Mouse (Mus musculus): Measurements from ENCODE around the gene Atg4b. TPM values are rescaled to one million over a fixed set of nuclear protein-coding genes. Genes with fewer than 3 reads are reported as not detected.
"Not testable (repeated sequence)": the region's sequence is repeated elsewhere in the genome, so short reads cannot be mapped to it uniquely, and the experiment has no call there.

Gene Atg4b
- total RNA-seq, 2 experiments from 2014 or later, result 68.8 to 72.9 TPM

GRCm38 (mm10) chr1:93755291-93755610, 4.0 kb downstream of the Atg4b start:
- DNase-seq (ENCODE audit: low spot score in 2 of 2), result no peak

GRCm38 (mm10) chr1:93755618-93756017, 4.3 kb downstream of the Atg4b start:
- DNase-seq (ENCODE audit: low spot score in 2 of 2), result no peak

DNA sequence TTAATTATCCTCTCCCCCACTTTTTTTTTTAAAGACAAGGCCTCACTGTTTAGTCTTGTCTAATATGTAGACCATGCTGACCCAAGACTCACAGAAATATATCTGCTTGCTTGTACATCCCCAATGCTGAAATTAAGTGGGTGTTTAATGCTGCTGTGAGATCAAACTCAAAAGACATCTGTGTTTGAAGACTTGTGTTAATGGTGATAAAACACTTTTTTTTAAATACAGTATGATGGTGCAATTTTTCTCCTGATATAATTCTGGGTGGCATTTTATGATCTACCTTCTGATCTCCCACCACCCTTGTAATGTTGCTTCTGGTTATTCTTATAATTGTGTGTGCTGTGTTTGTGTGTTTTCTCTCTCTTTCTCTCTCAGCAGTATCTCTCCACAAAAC, 4.9 kb downstream of the Atg4b start:
- DNase-seq (ENCODE audit: low spot score in 2 of 2), result no peak

- no peak for DNase-seq (ENCODE audit: low spot score in 2 of 2)
These were observed 8.8 kb downstream of the Atg4b start for GRCm38 (mm10) chr1:93760076-93760475.

GRCm38 (mm10) chr1:93763531-93763930, 12.2 kb downstream of the Atg4b start:
- not testable (repeated sequence) for DNase-seq (ENCODE audit: low spot score in 2 of 2)

GRCm38 (mm10) chr1:93764871-93765591, 13.7 kb downstream of the Atg4b start:
- no peak for DNase-seq (ENCODE audit: low spot score in 2 of 2)

DNA sequence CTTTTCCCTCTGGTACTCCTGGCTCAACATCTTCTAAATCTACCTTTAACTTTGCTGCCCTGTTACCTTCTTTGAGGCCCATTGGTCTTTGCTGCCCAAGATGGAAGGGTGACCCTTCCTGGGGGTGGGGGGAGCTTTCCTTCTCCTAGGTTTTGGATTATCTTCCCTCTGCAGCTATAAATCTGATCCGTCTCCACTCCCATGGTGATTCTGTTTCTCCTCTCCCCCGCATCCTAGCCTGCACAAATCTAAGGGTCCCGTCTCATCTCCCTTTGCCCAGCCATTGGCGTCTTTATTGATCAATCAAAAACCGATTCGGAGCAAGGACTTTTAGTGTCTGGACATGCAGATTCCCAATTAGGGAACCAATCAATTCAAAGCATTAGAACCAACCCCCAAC, 16.3 kb downstream of the Atg4b start:
- no peak for DNase-seq (ENCODE audit: low spot score in 2 of 2)

GRCm38 (mm10) chr1:93769901-93770300, 18.6 kb downstream of the Atg4b start:
- no peak for DNase-seq (ENCODE audit: low spot score in 2 of 2)

GRCm38 (mm10) chr1:93776686-93777085, 25.4 kb downstream of the Atg4b start:
- DNase-seq (ENCODE audit: low spot score in 2 of 2), result no peak

- DNase-seq (ENCODE audit: low spot score in 2 of 2), result no peak
These were observed 35.6 kb downstream of the Atg4b start for GRCm38 (mm10) chr1:93786912-93787311.

- no peak for DNase-seq (ENCODE audit: low spot score in 2 of 2)
These were observed 43.2 kb downstream of the Atg4b start for GRCm38 (mm10) chr1:93794526-93794925.

GRCm38 (mm10) chr1:93795886-93796285, 44.6 kb downstream of the Atg4b start:
- no peak for DNase-seq (ENCODE audit: low spot score in 2 of 2)

GRCm38 (mm10) chr1:93800670-93801503, 49.6 kb downstream of the Atg4b start:
- DNase-seq (ENCODE audit: low spot score in 2 of 2), result no peak

GRCm38 (mm10) chr1:93801741-93802238, 50.5 kb downstream of the Atg4b start, which contains the start of gene Dtymk:
TSS of gene Dtymk (minus strand) at chr1:93801934.
- DNase-seq (ENCODE audit: low spot score in 2 of 2), result peak; percentile 88 to 96

GRCm38 (mm10) chr1:93802771-93803170, 51.5 kb downstream of the Atg4b start:
- DNase-seq (ENCODE audit: low spot score in 2 of 2), result no peak

- peak; percentile 100 for DNase-seq (ENCODE audit: low spot score in 2 of 2)
These were observed 52.5 kb downstream of the Atg4b start, which contains the start of gene Ing5 for GRCm38 (mm10) chr1:93803556-93804507. TSS of gene Ing5 (plus strand) at chr1:93803965.

DNA sequence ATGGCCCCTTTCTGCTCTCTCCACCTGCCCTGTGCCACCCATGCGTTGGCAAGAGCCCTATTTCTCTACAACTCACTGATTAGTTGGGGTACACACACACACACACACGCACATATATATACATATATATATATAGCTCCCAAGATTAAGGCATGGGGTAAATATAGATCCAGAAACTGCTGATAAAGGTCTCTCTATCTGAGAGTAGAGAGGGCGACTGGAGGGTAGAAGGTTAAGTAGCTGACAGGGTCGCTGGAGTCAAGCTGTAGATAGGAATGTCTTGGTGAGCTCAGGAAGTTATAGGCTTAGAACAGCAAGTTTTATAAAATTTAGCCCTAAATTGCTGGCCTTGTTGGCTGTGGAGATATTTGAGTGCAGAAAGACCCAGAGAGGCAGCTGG, 53.5 kb downstream of the Atg4b start:
- no peak for DNase-seq (ENCODE audit: low spot score in 2 of 2)

GRCm38 (mm10) chr1:93805221-93805951, 54.1 kb downstream of the Atg4b start:
- no peak for DNase-seq (ENCODE audit: low spot score in 2 of 2)

- DNase-seq (ENCODE audit: low spot score in 2 of 2), result no peak
These were observed 57.6 kb downstream of the Atg4b start for GRCm38 (mm10) chr1:93808871-93809270.

DNA sequence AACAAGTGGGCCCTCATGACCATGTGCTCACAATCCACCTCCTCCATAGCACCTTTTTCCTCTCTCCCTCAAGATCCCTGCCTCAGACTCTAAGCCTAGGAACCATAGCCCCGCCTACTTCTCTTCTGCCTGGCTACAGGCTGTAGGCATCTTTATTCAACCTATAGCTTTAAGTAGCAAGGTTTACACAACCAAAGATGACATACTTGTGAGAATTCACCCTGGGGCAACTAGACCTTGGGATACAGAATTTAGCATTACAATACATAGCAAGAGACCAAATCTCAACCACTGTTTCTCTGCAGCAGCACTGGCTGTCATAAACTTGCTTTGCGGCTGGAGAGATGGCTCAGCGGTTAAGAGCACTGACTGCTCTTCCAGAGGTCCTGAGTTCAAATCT, 58.7 kb downstream of the Atg4b start:
- DNase-seq (ENCODE audit: low spot score in 2 of 2), result no peak
